Comparison of ENCODE assay signal across 8 mouse cellular contexts in the genomic region with DNA sequence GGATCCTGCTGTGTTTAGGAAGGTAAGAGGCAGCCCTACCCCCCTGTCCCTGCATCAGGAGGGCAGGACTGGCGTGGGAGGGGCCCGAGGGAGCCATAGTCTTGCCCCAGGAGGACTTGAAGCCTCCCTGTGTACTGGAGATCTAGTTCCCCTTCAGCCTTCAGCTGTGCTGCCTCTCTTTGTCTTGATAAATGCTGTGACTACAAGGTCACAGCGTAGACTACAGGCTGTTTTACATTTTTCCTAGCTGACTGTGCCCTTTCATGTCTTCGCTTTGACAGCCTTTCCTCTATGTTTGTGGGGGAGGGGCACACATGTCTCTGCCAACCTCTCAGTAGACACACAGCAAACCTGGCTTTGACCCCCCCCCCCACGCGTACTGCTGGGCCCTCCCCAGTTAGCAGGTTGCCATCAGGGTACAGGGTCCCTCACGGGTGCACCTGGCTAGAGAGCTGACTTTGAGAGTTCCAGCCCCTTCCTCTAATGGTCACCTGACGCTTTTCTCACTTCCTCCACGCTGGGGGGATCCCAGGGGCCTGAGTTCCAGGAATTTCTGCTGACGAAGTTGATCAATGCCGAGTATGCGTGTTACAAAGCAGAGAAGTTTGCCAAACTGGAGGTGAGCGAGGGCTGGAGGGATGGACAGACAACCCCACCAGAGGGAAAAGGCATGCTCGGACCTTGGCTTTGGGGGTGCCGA. TPM values are rescaled to one million over a fixed set of nuclear protein-coding genes. Genes with fewer than 3 reads are reported as not detected.
DNase-seq lines count a peak whose midpoint lies in the region; ATAC-seq lines count a peak whose summit lies in the region.

No protein-coding gene starts in this region.

- intact Hi-C loops in heart, postnatal 14 days (cut with DNase I): no loop called here

- H3K27ac ChIP-seq in heart, embryonic 11.5 days (ENCODE audit: low read depth, low read length): no peak overlapping the region
- peak overlapping the region; percentile 73 for H3K27ac ChIP-seq in hindbrain, embryonic 12.5 days
- H3K27ac ChIP-seq in neural tube, embryonic 11.5 days (ENCODE audit: low read depth, low read length): peak overlapping the region; percentile 34

- DNase-seq in heart, postnatal 14 days: no peak
- DNase-seq in neural tube, embryonic 11.5 days (ENCODE audit: low spot score): peak; percentile 49
- no peak for DNase-seq in gastrocnemius, postnatal 10 days
- DNase-seq in gastrocnemius, adult 18-20 months (ENCODE audit: low spot score): no peak
- no peak for DNase-seq in cerebellum, adult 18-20 months

- no peak overlapping the region for H3K4me3 ChIP-seq in heart, embryonic 11.5 days (ENCODE audit: low read depth, low read length)
- H3K4me3 ChIP-seq in hindbrain, embryonic 12.5 days: no peak overlapping the region
- no peak overlapping the region for H3K4me3 ChIP-seq in neural tube, embryonic 11.5 days (ENCODE audit: low read depth, low read length)

- no peak overlapping the region for H3K9ac ChIP-seq in heart, embryonic 11.5 days (ENCODE audit: low read depth, low read length)
- H3K9ac ChIP-seq in hindbrain, embryonic 12.5 days: peak overlapping the region; percentile 33; the same call in 1 of the 2 replicates
- H3K9ac ChIP-seq in neural tube, embryonic 11.5 days (ENCODE audit: low read length): peak overlapping the region; percentile 38; the same call in 1 of the 2 replicates

- peaks cover 71% of the 10 kb centered on the region for H3K27me3 ChIP-seq in heart, embryonic 11.5 days (ENCODE audit: control insufficient read depth, insufficient read depth, low read length)
- peaks cover 31% of the 10 kb centered on the region for H3K27me3 ChIP-seq in hindbrain, embryonic 12.5 days
- peaks cover 3% of the 10 kb centered on the region; the same call in 1 of the 2 replicates for H3K27me3 ChIP-seq in neural tube, embryonic 11.5 days (ENCODE audit: control insufficient read depth, insufficient read depth, low read length)

- 0 out of 2 replicates have a peak, but pooled peaks cover 5% of the 10 kb centered on the region for H3K4me1 ChIP-seq in heart, embryonic 11.5 days (ENCODE audit: control insufficient read depth, insufficient read depth, low read length)
- peaks cover 46% of the 10 kb centered on the region for H3K4me1 ChIP-seq in hindbrain, embryonic 12.5 days
- H3K4me1 ChIP-seq in neural tube, embryonic 11.5 days (ENCODE audit: control insufficient read depth, insufficient read depth, low read length): peaks cover 11% of the 10 kb centered on the region

- ATAC-seq in heart, embryonic 11.5 days (replicated peaks; ENCODE audit: insufficient number of reproducible peaks, low FRiP score, low TSS enrichment): no peak
- 0 out of 2 replicates have a peak, but pooled peaks have one; percentile 17 for ATAC-seq in common myeloid progenitor, adult 5-6 weeks (replicated peaks; ENCODE audit: low read depth, poor library complexity, severe bottlenecking)
- peak; percentile 24; the same call in 1 of the 2 replicates for ATAC-seq in hindbrain, embryonic 12.5 days (ENCODE audit: low FRiP score)
- 0 out of 2 replicates have a peak, but pooled peaks have one; percentile 17 for ATAC-seq in neural tube, embryonic 11.5 days (ENCODE audit: insufficient read depth, low FRiP score, low TSS enrichment)

- H3K9me3 ChIP-seq in heart, embryonic 11.5 days (replicated peaks; ENCODE audit: control insufficient read depth, low read length): no peaks in the 10 kb centered on the region
- no peaks in the 10 kb centered on the region for H3K9me3 ChIP-seq in hindbrain, embryonic 12.5 days (replicated peaks)
- no peaks in the 10 kb centered on the region for H3K9me3 ChIP-seq in neural tube, embryonic 11.5 days (ENCODE audit: control insufficient read depth, low read length)

- H3K36me3 ChIP-seq in heart, embryonic 11.5 days (ENCODE audit: control insufficient read depth, insufficient read depth, low read length): no peaks in the 10 kb centered on the region
- H3K36me3 ChIP-seq in hindbrain, embryonic 12.5 days: peaks cover 3% of the 10 kb centered on the region; the same call in 1 of the 2 replicates
- no peaks in the 10 kb centered on the region for H3K36me3 ChIP-seq in neural tube, embryonic 11.5 days (ENCODE audit: control insufficient read depth, insufficient read depth, low read length)

- WGBS in heart, embryonic 11.5 days (ENCODE audit: insufficient replicate concordance): 25% methylated on average over 15 of the region's 15 CpGs
- 28% methylated on average over 15 of the region's 15 CpGs for WGBS in hindbrain, embryonic 12.5 days
- 30% methylated on average over 15 of the region's 15 CpGs for WGBS in neural tube, embryonic 11.5 days

- H3K4me2 ChIP-seq in heart, embryonic 11.5 days: peak overlapping the region; percentile 25
- peak overlapping the region; percentile 28 for H3K4me2 ChIP-seq in hindbrain, embryonic 12.5 days (replicated peaks)
- no peak overlapping the region for H3K4me2 ChIP-seq in neural tube, embryonic 11.5 days (ENCODE audit: low read depth)

RNA-seq across cellular contexts. Expression of a gene that starts 55.0 kb away (rescaled TPM):
- polyA plus RNA-seq in heart, embryonic 11.5 days (2014; fragmentation: Nextera tagmentation; extraction: Ambion mirVana): 3.3 and 5.1 TPM in 2 replicates
- total RNA-seq in heart, postnatal 14 days (2021): 10 to 100 TPM; 13.9 to 18.3 TPM
- total RNA-seq in common myeloid progenitor, adult 5-6 weeks (2017): 0.09 and 1.4 TPM in 2 replicates
- 17.1 and 19.8 TPM in 2 replicates for polyA plus RNA-seq in hindbrain, embryonic 12.5 days (2016; fragmentation: Nextera tagmentation; extraction: Ambion mirVana)
- 7.5 and 10.0 TPM in 2 replicates for polyA plus RNA-seq in neural tube, embryonic 11.5 days (2014; fragmentation: Nextera tagmentation; extraction: Ambion mirVana)
- 1 to 10 TPM; 5.3 to 5.6 TPM for total RNA-seq in gastrocnemius, postnatal 10 days (2021)
- total RNA-seq in gastrocnemius, adult 18-20 months (2021): 10 to 100 TPM in 1 of 2 experiments, 1 to 10 TPM in 1; 8.3 to 10.2 TPM
